Mouse (Mus musculus) CH12.LX (cell line): ENCODE measurements around the gene Dhx9. TPM values are rescaled to one million over a fixed set of nuclear protein-coding genes. Genes with fewer than 3 reads are reported as not detected.
"Not testable (repeated sequence)": the region's sequence is repeated elsewhere in the genome, so short reads cannot be mapped to it uniquely, and the experiment has no call there.

ENCODE experiments used
- DNase-seq: peaks from one replicate; pipeline ENCODE4 v3.0.0-alpha.2; 2013; ENCODE audit errors: extremely low read depth
- H3K27ac ChIP-seq: 2 replicates; pipeline ENCODE4 v1.5.1; 2012; ENCODE audit warnings: low read depth, mild to moderate bottlenecking, control low read depth, moderate library complexity; ENCODE audit not compliant: insufficient read depth
- H3K27me3 ChIP-seq: replicated peaks from 2 replicates; pipeline ENCODE3; 2012; ENCODE audit warnings: inconsistent platforms
- H3K36me3 ChIP-seq, 2 experiments: replicated peaks in 1 of 2; 2 replicates each; pipeline versions ENCODE3 to v1.6.1; 2012; ENCODE audit warnings: inconsistent platforms in 1 of 2, low read length in 1 of 2, mild to moderate bottlenecking in 1 of 2, mixed read lengths in 1 of 2, moderate library complexity in 1 of 2; ENCODE audit not compliant: control insufficient read depth in 1 of 2, insufficient read depth in 1 of 2
- H3K4me1 ChIP-seq, 2 experiments: 2 replicates each; pipeline ENCODE4 v1.6.1; 2012; ENCODE audit warnings: inconsistent platforms in 1 of 2, moderate library complexity in 1 of 2; ENCODE audit not compliant: insufficient read depth in 2 of 2, control insufficient read depth in 1 of 2
- H3K4me2 ChIP-seq: 2 replicates; pipeline ENCODE4 v1.6.1; 2012; ENCODE audit warnings: low read depth, mild to moderate bottlenecking, control low read depth; ENCODE audit not compliant: poor library complexity, insufficient read depth, severe bottlenecking
- H3K4me3 ChIP-seq, 3 experiments: fragments of 150-350 bp in 1 of 3; sonication (generic) in 1 of 3; replicated peaks in 1 of 3; 2 replicates each; pipeline versions ENCODE3 to v1.5.1; 2011 to 2012; ENCODE audit warnings: low read depth in 2 of 3, low read length in 2 of 3, mild to moderate bottlenecking in 2 of 3, moderate library complexity in 2 of 3, control low read depth in 1 of 3, improper control_type of control experiment in 1 of 3, inconsistent platforms in 1 of 3, mixed read lengths in 1 of 3; ENCODE audit not compliant: poor library complexity in 1 of 3
- H3K79me2 ChIP-seq: replicated peaks from 2 replicates; pipeline ENCODE4 v1.6.1; 2012; ENCODE audit warnings: mild to moderate bottlenecking, moderate library complexity; ENCODE audit not compliant: control insufficient read depth, poor library complexity, insufficient read depth, severe bottlenecking; ENCODE audit errors: extremely low read depth
- H3K9ac ChIP-seq: 2 replicates; pipeline ENCODE4 v1.6.1; 2012; ENCODE audit warnings: low read depth, mild to moderate bottlenecking, control low read depth, moderate library complexity; ENCODE audit not compliant: insufficient read depth
- H3K9me3 ChIP-seq: replicated peaks from 2 replicates; pipeline ENCODE3; 2012; ENCODE audit warnings: low read length, inconsistent platforms, mixed read lengths
- CHD1 ChIP-seq: IDR thresholded peaks from 2 replicates; pipeline ENCODE4 v1.6.1; 2012; ENCODE audit warnings: low read depth, low read length, improper control_type of control experiment, inconsistent platforms
- E2F4 ChIP-seq: IDR thresholded peaks from 2 replicates; pipeline ENCODE4 v1.6.1; 2011; ENCODE audit warnings: low read depth, low read length, improper control_type of control experiment; ENCODE audit not compliant: insufficient replicate concordance
- ELF1 ChIP-seq: IDR thresholded peaks from 2 replicates; pipeline ENCODE4 v1.6.1; 2014; ENCODE audit warnings: low read depth, mild to moderate bottlenecking, inconsistent platforms, low read length, improper control_type of control experiment
- ETS1 ChIP-seq: conservative IDR thresholded peaks from 2 replicates; pipeline ENCODE4 v1.6.1; 2012; ENCODE audit warnings: low read depth, mild to moderate bottlenecking, inconsistent platforms, low read length, improper control_type of control experiment, moderate library complexity
- HCFC1 ChIP-seq: IDR thresholded peaks from 2 replicates; pipeline ENCODE4 v1.6.1; 2012; ENCODE audit warnings: low read depth, mild to moderate bottlenecking, inconsistent platforms, low read length, improper control_type of control experiment
- JUND ChIP-seq: conservative IDR thresholded peaks from 2 replicates; pipeline ENCODE4 v1.6.1; 2011; ENCODE audit warnings: low read depth, low read length, improper control_type of control experiment
- MAX ChIP-seq: IDR thresholded peaks from 2 replicates; pipeline ENCODE4 v1.6.1; 2011; ENCODE audit warnings: low read length, improper control_type of control experiment
- MAZ ChIP-seq: IDR thresholded peaks from 2 replicates; pipeline ENCODE4 v1.6.1; 2012; ENCODE audit warnings: low read depth, mild to moderate bottlenecking, inconsistent platforms, low read length, improper control_type of control experiment, moderate library complexity
- MEF2A ChIP-seq: IDR thresholded peaks from 2 replicates; pipeline ENCODE4 v1.6.1; 2014; ENCODE audit warnings: low read depth, mild to moderate bottlenecking, inconsistent platforms, low read length, improper control_type of control experiment, borderline replicate concordance
- MXI1 ChIP-seq: IDR thresholded peaks from 2 replicates; pipeline ENCODE4 v1.6.1; 2011; ENCODE audit warnings: mild to moderate bottlenecking, low read depth, low read length, improper control_type of control experiment
- MYC ChIP-seq: IDR thresholded peaks from 2 replicates; pipeline ENCODE4 v1.6.1; 2011; ENCODE audit warnings: low read depth, mild to moderate bottlenecking, improper control_type of control experiment, low read length
- NELFE ChIP-seq: IDR thresholded peaks from 2 replicates; pipeline ENCODE4 v1.6.1; 2011; ENCODE audit warnings: low read depth, low read length, improper control_type of control experiment
- NRF1 ChIP-seq: IDR thresholded peaks from 2 replicates; pipeline ENCODE4 v1.6.1; 2014; ENCODE audit warnings: low read depth, mild to moderate bottlenecking, inconsistent platforms, low read length, improper control_type of control experiment, moderate library complexity
- POLR2A ChIP-seq: IDR thresholded peaks from 2 replicates; pipeline ENCODE4 v1.6.1; 2011; ENCODE audit warnings: low read depth, mild to moderate bottlenecking, improper control_type of control experiment, low read length
- POLR2AphosphoS2 ChIP-seq: IDR thresholded peaks from 2 replicates; pipeline ENCODE4 v1.6.1; 2011; ENCODE audit warnings: low read depth, low read length, improper control_type of control experiment
- SIN3A ChIP-seq: IDR thresholded peaks from 2 replicates; pipeline ENCODE4 v1.6.1; 2012; ENCODE audit warnings: low read length, improper control_type of control experiment, inconsistent platforms
- TBP ChIP-seq: conservative IDR thresholded peaks from 2 replicates; pipeline ENCODE4 v1.6.1; 2011; ENCODE audit warnings: low read depth, low read length, improper control_type of control experiment
- TCF12 ChIP-seq: IDR thresholded peaks from 2 replicates; pipeline ENCODE4 v1.6.1; 2014; ENCODE audit warnings: low read depth, mild to moderate bottlenecking, inconsistent platforms, low read length, improper control_type of control experiment
- ZMIZ1 ChIP-seq: IDR thresholded peaks from 2 replicates; pipeline ENCODE4 v1.6.1; 2012; ENCODE audit warnings: low read depth, mild to moderate bottlenecking, inconsistent platforms, low read length, improper control_type of control experiment
- dilution Hi-C: fragments of 300-500 bp; cut with MboI; formaldehyde crosslinking; loops from 2 replicates; pipeline ENCODE4 v1.14.3; 2020; ENCODE audit warnings: low sequenced_read_pairs; ENCODE audit not compliant: extremely low pct_unique_long_range_greater_than_20kb, extremely low pct_ligation_motif_present
- in situ Hi-C: fragments of 300-500 bp; cut with MboI; formaldehyde crosslinking; loops from 3 replicates; pipeline ENCODE4 v1.14.3; 2019; ENCODE audit warnings: low sequenced_read_pairs, low pct_ligation_motif_present, low pct_unique_long_range_greater_than_20kb, mixed read lengths
- polyA plus RNA-seq: library from polyadenylated mRNA; unstranded; fragments of >175 nt; gene quantifications from 2 replicates; pipeline ENCODE4 v1.2.1, GENCODE M21; 2012; ENCODE audit warnings: low read depth; ENCODE audit not compliant: insufficient read length
- total RNA-seq, 2 experiments: library from RNA; depleted of rRNA; stranded (reverse); fragments of 300-350 nt in 1 of 2; fragments of >200 nt in 1 of 2; gene quantifications; 2 replicates each; pipeline ENCODE4 v1.2.3; 2012 to 2014

The Dhx9 gene
- total and polyA plus RNA-seq, 3 experiments, result 55.4 to 233 (median 98.8) TPM

GRCm38 (mm10) chr1:153414114-153414723, 73.2 kb downstream of the Dhx9 start:
- in situ Hi-C loops, H3K27me3 ChIP-seq, H3K36me3 ChIP-seq, H3K9me3 ChIP-seq, dilution Hi-C loops: not testable (repeated sequence)
- H3K79me2 ChIP-seq, result peaks cover 21% of the 10 kb centered on the region
- DNase-seq, result peak; percentile 90
- peak; percentile 98 for TF ChIP-seq TBP
- TF ChIP-seq MAX, result peak; percentile 91
- peak; percentile 68 for TF ChIP-seq ELF1
- peak; percentile 82 for TF ChIP-seq MXI1
- TF ChIP-seq ZMIZ1, result peak; percentile 99
- peak; percentile 78 for TF ChIP-seq TCF12
- peak; percentile 98 for TF ChIP-seq MYC
- 0 out of 2 replicates have a peak, but pooled peaks have one; percentile 66 for TF ChIP-seq MAZ
- peak; percentile 57; the same call in 1 of the 2 replicates for TF ChIP-seq CHD1
- 0 out of 2 replicates have a peak, but pooled peaks have one; percentile 60 for TF ChIP-seq SIN3A
- peak; percentile 95 for TF ChIP-seq E2F4
- peak; percentile 86 for TF ChIP-seq NRF1
- peak; percentile 46; the same call in 1 of the 2 replicates for TF ChIP-seq MEF2A
- peak; percentile 62 for TF ChIP-seq HCFC1
- TF ChIP-seq ETS1, result peak; percentile 5; the same call in 1 of the 2 replicates
- TF ChIP-seq POLR2AphosphoS2, result peak; percentile 98
- peak; percentile 99 for TF ChIP-seq NELFE
- TF ChIP-seq POLR2A, result peak; percentile 99
- TF ChIP-seq JUND, result 0 out of 2 replicates have a peak, but pooled peaks have one; percentile 16
- H3K4me2 ChIP-seq, result peak overlapping the region; percentile 78; the same call in 1 of the 2 replicates
- H3K27ac ChIP-seq, result peak overlapping the region; percentile 99
- peak overlapping the region; percentile 98 for H3K9ac ChIP-seq
- peak overlapping the region; percentile 53 to 69 (median 59) for H3K4me3 ChIP-seq
- peaks cover 0 to 17% of the 10 kb centered on the region in 2 experiments; a peak in 2 of 4 replicates for H3K4me1 ChIP-seq

- H3K27me3 ChIP-seq, H3K36me3 ChIP-seq, H3K9me3 ChIP-seq, in situ Hi-C loops, dilution Hi-C loops: not testable (repeated sequence)
- peak; percentile 16; the same call in 1 of the 2 replicates for TF ChIP-seq MYC
- peak; percentile 47 for DNase-seq
- Histone ChIP-seq H3K27ac (peak overlapping the region; percentile 99; the same call in 1 of the 2 replicates), H3K4me1 (peaks cover 0 to 21% of the 10 kb centered on the region in 2 experiments; a peak in 2 of 4 replicates), H3K4me2 (0 out of 2 replicates have a peak overlapping the region, but pooled peaks have one; percentile 2), H3K79me2 (peaks cover 22% of the 10 kb centered on the region), H3K4me3 (peak overlapping the region; percentile 43 to 69 (median 53)), H3K9ac (peak overlapping the region; percentile 89)
These were observed 74.0 kb downstream of the Dhx9 start for GRCm38 (mm10) chr1:153413397-153414020.

DNA sequence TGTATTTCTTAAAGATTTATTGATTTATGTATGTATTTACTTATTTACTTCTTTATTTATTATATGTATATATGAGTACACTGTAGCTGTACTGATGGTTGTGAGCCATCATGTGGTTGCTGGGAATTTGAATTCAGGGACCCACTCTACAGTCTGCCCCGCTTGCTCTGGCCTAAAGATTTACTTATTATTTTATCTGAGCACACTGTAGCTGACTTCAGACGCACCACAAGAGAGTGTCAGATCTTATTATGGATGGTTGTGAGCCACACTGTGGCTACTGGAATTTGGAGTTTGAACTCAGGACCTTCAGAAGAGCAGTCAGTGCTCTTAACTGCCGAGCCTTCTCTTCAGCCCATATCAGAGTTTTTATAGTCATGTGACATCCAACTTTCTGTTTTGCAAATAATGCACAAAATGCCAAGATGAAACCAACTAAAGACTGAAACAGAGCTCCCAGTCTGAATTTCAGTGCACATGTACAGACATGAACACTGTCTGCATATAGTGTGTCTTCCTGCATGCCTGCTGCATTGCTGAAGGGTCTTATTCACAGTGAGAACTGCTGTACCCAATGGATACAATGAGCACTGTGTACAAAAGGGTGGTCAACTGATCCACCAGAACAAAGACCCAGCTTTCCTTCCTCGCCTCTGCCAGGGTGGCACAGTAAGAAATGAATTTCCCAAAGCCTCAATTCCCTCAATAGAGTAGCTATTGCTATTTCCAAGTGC, 74.6 kb downstream of the Dhx9 start:
- H3K9ac ChIP-seq, result peak overlapping the region; percentile 89
- H3K27me3 ChIP-seq, H3K9me3 ChIP-seq, H3K27ac ChIP-seq, DNase-seq, dilution Hi-C loops, in situ Hi-C loops: not testable (repeated sequence)
- peaks cover 9 to 14% of the 10 kb centered on the region in 2 experiments for H3K36me3 ChIP-seq
- H3K4me1 ChIP-seq, result peaks cover 0 to 28% of the 10 kb centered on the region in 2 experiments; a peak in 2 of 4 replicates
- H3K4me2 ChIP-seq, result 0 out of 2 replicates have a peak overlapping the region, but pooled peaks have one; percentile 2
- H3K79me2 ChIP-seq, result peaks cover 22% of the 10 kb centered on the region
- peak overlapping the region; percentile 43 to 68 (median 53) for H3K4me3 ChIP-seq
